Mouse (Mus musculus) lung, postnatal 14 days (tissue): ENCODE measurements around the gene Aip.
"Not testable (repeated sequence)": the region's sequence is repeated elsewhere in the genome, so short reads cannot be mapped to it uniquely, and the experiment has no call there.

ENCODE experiments used
- DNase-seq: peaks from one replicate; pipeline ENCODE4 v3.0.0; 2021

The Aip gene

DNA sequence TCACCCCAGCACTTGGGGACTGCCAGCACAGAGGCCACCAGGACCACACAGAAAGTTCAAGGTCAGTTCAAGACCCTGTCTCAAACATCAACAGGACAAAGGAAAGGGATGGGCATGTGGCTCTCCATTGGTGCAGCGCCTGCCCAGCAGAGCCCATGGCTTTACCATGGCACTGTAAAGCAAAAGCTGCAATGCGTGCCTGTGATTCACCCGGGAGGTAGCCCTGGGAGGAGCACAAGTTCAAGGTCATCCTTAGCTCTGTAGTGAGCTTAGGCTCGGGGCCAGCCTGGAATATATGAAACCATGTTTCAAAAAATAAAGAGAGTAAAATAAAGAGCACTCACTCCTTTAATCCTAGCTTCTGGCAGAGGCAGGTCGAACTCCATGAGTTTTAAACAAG, 26.2 kb upstream of the Aip start:
- DNase-seq = no peak

DNA sequence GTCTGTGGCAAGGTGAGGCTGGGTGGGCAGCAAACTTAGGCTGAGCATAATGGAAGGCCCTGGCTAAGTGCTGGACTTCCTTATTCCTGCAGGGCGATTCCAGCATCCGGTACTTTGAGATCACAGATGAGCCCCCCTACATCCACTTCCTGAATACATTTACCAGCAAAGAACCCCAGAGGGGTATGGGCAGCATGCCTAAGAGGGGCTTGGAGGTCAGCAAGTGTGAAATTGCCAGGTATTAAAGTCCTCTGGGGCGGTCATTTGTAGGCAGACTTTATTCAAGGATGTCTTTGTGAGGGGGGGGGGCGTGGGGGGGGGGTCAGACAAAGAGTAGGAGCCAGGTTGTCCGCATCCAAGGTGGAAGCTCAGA, 25.8 kb upstream of the Aip start:
- no peak for DNase-seq

DNA sequence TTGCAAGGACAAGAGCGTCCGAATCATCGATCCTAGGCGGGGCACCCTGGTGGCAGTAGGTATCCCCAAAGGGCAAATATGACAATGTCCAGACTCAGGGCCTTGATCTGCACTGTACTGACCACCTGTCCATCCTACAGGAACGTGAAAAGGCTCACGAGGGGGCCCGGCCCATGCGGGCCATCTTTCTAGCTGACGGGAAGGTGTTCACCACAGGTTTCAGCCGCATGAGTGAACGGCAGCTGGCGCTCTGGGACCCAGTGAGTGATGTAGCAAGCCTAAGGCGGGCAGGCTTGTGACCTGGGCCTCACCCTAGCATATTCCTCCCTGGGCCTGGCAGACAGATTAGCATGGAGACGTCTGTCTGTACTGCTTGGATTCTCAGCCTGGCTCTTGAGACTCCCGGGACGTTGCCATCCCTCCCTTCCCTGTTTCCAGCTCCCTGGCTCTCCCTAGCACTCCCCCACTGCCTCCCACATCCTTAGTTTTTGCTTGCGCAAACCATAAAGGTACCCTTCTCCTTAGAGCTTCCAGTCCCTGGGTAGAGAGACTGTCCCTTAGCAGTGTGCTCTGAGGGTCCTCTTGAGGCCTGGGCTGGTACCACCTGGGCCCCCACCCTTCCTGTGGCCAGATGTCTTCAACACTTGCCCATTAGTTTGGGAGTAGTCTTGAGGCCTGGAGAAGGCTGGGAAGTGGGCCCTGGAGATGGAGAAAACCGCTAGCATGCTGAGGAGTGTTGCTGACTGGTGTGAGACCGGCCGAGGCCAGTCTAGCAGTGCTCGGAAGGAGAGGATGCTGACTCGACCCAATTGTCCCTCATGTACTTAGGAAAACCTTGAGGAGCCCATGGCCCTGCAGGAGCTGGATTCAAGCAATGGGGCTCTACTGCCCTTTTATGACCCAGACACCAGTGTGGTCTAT, 25.2 kb upstream of the Aip start:
- no peak for DNase-seq

DNA sequence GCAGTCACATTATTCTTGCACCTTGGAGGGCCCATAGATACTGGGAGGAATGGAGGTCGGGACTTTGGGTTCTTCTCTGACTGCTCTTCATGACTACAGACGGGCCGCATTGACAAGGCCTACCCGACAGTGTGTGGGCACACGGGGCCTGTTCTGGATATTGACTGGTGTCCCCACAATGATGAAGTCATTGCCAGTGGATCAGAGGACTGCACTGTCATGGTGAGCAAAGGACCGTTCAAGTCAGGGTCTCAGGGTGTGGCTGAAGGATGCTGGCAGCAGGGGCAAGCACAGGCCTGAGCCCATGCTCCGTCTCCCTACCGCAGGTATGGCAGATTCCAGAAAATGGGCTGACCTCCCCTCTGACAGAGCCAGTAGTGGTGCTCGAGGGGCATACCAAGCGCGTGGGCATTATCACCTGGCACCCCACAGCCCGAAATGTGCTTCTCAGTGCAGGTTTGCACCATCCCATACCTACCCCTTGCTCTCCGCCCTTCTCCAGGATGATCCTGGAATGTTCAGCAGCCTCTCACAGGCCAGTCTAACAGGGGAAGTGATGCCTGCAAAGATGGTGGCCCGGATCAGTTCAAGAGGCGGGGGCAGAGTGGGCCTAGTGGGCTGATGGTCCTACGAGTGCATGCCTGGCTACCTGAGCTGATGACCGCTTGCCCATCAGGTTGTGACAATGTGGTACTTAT, 24.3 kb upstream of the Aip start:
- no peak for DNase-seq

DNA sequence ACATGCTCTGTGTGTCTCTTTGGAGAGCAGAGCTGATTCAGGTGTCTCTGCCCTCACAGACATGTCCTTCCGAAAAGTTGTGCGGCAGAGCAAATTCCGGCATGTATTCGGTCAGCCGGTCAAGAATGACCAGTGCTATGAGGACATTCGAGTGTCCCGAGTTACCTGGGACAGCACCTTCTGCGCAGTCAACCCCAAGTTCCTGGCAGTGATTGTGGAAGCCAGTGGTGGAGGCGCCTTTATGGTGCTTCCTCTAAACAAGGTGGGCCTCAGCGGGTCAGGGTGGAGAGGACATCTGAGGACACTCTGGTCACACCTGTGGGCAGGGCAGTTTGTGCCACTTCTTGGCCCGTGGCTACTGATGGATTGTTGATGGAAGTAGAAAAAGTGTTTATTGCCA, 23.6 kb upstream of the Aip start:
- no peak for DNase-seq

DNA sequence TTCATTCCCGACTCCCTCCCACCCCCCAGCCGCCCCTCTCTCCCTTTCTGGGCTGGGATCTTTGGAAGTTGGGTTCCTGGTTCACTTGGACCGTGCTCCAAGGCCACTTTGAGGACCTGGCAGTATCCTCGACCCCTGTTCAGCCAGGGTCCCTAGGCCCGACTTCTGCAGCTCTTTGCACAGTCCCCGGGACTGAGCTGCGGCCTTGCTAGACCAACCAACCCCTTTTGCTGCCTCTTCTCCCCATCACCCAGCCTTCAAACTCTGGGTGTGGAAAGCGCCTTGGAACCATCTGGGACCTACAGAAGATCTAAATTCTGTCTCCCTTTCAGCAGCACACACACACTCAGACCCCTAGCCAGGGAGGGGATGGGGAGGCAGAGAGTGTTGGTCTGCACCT, 23.2 kb upstream of the Aip start:
- no peak for DNase-seq

DNA sequence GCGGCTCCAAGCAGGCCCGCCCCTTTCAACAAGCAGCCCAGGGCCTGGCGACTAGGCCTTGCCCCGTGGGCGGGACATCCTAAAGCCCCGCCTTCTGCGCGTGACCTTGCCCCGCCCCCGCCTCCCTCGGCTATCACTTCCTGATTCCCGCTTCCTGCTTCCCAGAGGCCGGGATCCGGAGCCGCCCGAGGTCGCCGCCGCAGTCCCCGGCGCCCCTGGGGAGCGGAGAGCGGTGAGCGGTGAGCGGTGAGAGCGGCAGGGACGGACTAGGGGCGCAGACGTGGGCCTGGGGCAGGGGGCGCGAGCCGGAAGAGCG, 22.8 kb upstream of the Aip start, which contains the start of gene Coro1b:
Gene Coro1b, plus strand, starts transcription at position 129 of the 316 bp plus-strand sequence.
- DNase-seq = peak; percentile 98

DNA sequence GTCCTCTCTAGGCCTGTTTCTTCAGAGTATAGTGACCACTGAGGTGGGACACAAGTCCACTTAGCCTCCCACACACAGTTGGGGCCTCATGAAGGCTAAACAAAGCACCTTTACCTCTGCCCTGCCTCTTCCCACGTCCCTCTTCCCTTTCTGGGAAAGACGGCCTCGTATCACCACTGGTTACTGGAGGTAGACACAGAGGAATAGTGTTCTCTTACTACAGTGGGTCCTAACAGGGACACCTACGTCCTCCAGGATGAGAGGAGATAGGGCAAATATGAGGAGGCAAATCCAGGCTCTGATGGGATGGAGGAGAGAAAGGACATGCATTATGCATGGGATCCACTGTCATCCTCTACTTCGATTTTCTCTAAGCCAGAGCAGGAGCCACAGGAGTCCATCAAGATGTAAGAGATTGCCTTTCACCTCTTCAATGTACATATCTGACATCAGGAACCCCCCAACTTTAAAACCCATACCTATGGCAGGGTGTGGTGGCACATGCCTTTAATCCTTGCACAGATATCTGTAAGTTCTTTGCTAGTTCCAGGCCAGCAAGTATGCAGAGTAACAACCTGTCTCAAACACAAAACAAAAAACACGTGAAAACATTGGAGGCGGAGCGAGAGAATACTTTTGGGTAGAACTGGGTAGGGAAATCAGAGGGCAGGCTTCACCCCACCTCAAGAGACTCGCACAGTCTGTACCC, 22.3 kb upstream of the Aip start:
- no peak for DNase-seq

DNA sequence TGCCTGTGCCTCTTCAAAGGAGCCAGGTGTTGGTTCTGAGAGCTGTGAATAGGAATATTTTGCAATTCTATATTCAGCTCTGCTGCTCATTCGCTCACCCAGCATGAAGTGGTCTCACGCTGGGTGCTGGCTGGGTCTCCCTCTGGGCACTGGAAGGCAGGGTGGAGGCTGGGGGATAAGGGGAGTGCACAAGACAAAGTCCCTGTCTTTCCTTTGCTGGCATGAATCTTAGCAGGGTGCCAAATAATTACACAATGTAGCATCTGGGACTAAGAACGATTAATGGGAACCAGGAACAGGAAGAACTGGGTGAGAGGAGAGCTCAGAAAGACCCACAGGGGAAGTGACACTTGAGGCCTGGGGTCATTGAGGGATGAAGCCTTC, 21.4 kb upstream of the Aip start:
- no peak for DNase-seq

DNA sequence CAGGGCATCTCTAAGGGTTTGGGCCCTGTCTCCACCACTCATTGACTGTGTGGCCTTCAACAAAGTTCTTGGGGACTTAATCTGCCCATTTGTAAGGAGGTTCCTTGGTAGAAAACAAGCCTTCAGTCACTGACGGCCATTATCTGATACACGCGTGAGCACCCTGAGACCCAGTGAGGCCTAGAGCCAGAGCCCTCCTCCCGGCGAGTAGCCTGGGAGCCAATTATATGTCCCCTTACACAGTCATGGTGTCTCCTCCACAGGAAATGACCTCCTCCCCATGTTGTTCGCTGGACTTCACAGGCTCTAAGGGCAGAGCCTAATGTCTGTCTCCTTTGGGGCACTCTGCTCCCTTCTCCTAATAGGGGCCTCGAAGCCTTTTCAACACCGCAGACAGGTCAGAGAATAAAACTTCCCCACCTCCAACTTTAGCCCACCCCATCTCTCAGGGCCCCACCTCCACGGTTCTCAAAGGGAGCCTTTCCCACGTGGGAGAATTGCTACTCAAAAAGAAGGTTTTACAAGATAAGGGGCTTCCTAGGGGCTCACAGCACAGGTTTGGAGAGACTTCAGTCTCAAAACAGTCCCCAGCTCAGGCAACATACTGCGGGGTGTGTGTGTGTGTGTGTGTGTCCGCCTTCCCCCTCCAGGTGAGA, 20.8 kb upstream of the Aip start:
- no peak for DNase-seq

DNA sequence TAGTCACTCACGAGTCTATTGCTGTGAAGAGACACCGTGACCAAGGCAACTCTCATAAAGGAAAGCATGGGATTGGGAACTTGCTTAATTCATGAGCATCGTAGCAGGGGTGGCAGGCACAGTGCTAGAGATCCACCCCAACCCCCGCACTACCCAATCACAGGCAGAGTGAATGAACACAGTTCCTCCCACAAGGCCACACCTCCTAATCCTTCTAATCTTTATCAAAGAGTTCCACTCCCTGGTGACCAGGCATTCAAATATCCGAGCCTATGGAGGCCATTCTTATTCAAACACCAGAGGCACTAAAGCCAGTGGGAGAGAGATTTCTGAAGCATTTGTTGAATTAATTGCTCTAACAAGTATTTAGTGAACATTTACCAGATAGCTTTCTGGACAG, 20.3 kb upstream of the Aip start:
- DNase-seq = no peak

DNA sequence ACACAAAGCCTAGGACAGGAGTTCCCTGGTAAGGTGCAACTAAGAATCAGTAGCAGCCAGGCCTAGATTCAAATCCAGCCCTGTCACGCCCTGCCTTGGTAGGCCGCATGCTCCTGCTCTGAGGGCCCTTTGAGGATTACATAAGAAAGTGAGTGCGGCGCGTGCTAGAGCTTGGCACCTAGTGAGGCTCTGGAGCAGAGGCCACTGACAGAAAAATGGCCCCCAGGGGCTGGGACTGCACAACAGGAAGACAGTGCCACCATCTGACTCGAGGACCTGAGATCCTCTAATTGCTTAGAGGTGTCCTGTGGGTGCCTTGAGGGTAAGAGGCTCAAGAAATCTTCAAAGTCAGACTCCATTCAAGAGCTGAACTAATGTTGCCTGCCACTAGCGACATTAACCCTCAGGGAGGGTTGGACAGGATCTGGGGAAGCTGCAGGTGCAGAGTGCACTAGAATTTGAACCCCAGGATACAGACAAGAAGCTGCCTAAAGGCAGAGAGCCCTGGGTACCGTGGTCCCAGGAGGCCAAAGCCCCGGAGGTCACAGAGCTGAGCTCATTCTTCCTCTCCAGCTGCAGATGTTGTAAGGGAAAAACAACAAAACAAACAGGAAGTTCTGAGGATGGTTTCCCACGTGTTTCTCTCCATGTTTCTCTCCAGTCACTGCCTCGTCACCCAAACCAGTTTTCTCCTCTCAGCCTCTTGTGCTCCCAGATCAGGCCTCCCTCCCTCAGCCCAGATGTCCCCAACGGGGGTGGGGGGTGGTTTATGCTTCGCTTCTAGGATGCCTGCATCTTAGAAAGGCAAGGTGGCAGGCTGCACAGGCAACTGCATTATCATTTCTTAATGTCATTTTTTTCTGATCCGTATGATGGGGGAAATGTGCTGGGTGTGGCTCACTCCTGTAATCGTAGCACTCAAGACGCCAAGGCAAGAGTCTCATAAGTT, 19.2 kb upstream of the Aip start:
- DNase-seq = no peak

DNA sequence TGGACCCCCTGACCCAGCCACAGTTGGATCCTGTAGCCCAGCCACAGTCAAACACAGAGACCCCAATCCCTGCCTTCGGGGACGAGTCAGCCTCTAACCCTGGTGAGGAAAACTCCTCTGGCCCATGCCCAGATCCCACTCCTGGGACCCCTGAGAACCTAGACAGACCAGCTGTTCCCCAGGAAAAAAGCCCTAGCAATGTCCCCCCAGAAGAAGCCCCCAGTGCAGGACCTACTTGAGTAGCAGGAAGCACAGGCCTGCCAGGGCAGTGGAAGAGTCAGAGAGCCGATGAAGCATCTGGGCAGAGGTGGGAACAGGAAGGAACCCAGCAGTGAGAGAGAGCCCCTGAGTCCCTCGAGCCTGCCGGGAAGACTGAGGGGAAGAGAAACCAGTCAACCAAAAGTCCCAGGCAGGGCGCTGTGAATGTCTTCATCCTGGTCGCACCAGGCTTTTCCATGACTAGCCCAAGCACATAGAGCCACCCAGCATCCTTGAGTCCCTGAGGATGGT, 18.2 kb upstream of the Aip start, which contains the start of gene Cabp4:
Gene Cabp4, minus strand, starts transcription at position 275 of the 510 bp plus-strand sequence.
- DNase-seq = no peak

DNA sequence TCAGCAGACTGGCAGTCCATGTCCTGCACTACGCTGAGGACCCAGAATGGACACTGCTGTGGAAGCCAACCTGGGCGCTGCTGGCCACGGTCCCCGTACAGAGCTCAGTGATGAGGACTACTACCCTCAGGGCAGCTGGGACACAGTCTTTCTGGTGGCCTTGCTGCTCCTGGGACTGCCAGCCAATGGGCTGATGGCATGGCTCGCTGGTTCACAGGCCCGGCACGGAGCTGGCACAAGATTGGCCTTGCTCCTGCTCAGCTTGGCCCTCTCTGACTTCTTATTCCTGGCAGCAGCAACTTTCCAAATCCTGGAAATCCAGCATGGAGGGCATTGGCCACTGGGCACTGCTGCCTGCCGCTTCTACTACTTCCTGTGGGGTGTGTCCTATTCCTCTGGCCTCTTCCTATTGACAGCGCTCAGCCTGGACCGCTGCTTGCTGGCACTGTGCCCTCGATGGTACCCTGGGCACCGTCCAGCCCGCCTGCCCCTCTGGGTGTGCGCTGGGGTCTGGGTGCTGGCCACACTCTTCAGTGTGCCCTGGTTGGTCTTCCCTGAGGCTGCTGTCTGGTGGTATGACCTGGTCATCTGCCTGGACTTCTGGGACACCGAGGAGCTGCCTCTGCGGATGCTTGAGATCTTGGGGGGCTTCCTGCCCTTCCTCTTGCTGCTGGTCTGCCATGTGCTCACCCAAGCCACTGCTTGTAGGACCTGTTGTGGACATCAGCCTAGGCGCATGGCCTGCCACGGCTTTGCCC, 16.9 kb upstream of the Aip start:
- no peak for DNase-seq

DNA sequence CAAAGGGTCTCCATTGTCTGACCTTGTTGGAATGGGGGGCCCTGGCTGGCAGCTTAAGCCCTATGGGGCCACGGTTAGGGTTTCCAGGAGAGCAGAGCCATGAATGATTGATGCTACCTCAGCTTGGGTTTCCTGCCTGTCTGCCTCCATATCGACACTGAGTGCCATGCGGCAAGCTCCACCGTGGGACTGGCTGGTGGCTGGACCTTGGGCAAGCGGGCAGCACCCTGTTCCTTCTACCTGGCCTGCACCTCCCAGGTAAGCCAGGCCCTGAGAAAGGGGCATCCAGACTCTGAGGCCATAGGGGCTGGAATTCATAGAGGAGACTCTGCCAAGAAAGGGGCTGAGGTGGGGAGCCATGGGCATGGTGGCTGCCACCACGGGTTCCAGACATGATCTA, 14.5 kb upstream of the Aip start:
- no peak for DNase-seq

DNA sequence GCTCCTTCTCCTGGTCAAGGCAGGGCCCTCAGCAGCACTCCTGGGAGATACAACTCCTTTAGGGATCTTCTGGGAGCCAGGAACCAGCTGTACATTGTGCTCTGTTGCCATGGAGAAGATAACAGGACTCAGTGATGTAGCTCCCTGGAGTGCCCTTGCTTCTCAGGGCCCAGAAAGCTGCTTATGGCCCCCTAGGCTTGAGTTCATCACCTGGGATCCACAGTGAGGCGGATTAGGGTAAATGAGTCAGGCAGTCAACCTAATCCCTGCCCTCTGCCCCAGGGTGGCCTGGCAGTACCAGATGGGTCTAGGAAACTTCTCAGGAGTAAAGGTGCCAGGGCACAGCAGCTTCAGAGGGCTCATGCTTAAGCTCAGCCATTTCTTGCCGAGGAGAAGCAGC, 13.8 kb upstream of the Aip start, which contains the start of gene Gpr152:
Gene Gpr152, plus strand, starts transcription at position 342 of the 400 bp plus-strand sequence.
- DNase-seq = no peak

DNA sequence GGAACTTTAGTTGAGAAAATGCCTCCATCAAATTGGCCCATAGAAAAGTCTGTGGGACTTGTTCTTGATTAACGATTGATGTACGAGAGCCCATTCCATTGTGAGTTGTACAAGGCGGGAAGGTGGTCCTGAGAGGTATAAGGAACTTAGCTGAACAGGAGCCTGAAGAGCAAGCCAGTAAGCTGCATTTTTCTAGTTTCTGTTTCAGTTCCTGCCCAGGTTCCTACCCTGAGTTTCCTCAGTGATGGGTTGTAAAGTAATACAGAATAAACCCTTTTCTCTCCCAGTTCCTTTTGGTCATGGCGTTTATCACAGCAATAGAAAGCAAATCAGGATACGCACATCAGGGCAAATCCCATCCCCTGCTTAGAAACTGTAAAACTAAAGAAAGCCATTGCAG, 12.3 kb upstream of the Aip start:
- DNase-seq = no peak

DNA sequence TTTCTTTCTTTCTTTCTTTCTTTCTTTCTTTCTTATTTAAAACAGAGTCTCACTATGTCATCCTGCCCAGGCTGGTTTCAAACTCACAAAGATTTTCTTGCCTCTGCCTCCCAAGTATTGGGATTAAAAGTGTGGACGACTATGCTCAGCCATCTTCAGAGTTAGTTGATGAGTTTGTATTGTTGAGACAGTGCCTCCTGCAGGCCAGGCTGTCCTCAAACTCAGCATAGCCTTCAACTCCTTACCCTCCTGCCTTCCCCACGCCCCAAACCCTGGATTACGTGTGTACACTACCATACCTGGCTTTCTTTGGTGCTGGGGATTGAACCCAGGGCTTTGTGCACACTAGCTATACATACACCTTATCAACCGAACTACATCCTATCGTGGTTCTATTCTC, 10.8 kb upstream of the Aip start:
- no peak for DNase-seq

DNA sequence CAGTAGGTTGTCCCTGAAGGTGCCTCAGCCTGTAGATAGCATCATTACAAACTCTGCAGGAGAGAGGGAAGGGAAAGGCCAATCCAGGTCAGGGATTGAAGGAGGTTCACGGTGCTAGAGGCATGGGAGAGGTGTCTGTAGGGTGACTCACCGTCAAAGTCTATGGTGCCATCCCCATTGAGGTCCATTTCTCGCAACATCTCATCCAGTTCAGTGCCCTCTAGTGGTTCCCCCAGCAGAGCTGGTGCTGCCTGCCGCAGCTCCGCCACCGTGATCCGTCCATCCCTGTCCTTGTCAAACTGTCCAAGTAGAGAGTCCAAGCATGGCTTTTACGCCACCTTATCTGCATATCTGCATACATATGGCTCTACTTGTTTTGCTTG, 10.3 kb upstream of the Aip start:
- DNase-seq = not testable (repeated sequence)

DNA sequence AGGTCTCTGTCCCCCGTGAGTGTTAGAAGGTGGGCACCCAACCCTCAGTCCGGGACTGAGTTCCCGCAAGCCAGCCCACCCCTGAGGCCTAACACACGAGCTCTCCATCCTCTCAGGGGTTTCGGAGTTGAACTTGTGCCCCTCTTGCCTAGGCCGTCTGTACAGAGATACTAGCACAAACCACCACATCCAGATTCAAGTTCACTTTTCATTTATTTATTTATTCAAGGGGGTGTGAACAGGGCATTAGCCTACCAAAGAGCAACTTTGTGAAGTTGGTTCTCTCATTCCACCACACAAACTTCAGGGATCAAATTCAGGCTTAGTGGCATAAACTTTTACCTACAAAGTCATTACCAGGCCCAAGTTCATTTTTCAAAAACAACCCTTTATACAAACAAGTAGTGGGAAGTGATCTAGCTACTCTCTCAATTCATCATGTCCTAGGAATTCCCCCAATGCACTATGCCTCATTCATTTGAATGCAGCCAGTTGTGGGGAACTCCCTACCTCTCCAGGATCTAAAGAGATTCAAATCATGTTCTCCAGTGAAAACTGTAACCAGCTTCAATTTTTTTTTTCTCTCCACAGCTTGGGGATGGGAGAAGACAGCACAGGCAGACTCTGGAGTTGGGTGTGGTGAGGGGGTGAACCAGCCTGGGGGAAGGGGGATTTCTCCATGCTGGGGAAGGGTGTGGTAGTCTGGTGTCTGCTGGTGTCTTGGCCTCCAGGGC, 9.7 kb upstream of the Aip start:
- DNase-seq = not testable (repeated sequence)
